Mouse (Mus musculus) heart, embryonic 13.5 days (tissue): ENCODE results near the gene Bfsp1. TPM values are rescaled to one million over a fixed set of nuclear protein-coding genes. Genes with fewer than 3 reads are reported as not detected.

Source experiments
- ATAC-seq: fragments of 200-750 bp; cut with Nextera tagmentation; 2 replicates; pipeline ENCODE4 v1.8.0; 2017; ENCODE audit warnings: moderate TSS enrichment; ENCODE audit not compliant: insufficient number of reproducible peaks, low FRiP score, low TSS enrichment; ENCODE audit errors: extremely low read depth
- H3K27ac ChIP-seq: fragments of 300-500 bp; sonication (generic); replicated peaks from 2 replicates; pipeline ENCODE4 v1.5.1; 2015; ENCODE audit warnings: moderate library complexity, mild to moderate bottlenecking, inconsistent platforms
- H3K27me3 ChIP-seq: fragments of 300-500 bp; sonication (generic); replicated peaks from 2 replicates; pipeline ENCODE4 v1.6.1; 2015; ENCODE audit warnings: mild to moderate bottlenecking, inconsistent platforms
- H3K36me3 ChIP-seq: fragments of 300-500 bp; sonication (generic); 2 replicates; pipeline ENCODE4 v1.6.1; 2015; ENCODE audit warnings: mild to moderate bottlenecking, inconsistent platforms
- H3K4me1 ChIP-seq: fragments of 300-500 bp; sonication (generic); 2 replicates; pipeline ENCODE4 v1.6.1; 2015; ENCODE audit warnings: inconsistent platforms
- H3K4me2 ChIP-seq: fragments of 300-500 bp; sonication (generic); 2 replicates; pipeline ENCODE4 v1.6.1; 2015; ENCODE audit warnings: inconsistent platforms, mild to moderate bottlenecking, moderate library complexity
- H3K4me3 ChIP-seq: fragments of 300-500 bp; sonication (generic); 2 replicates; pipeline ENCODE4 v1.5.1; 2015; ENCODE audit warnings: moderate library complexity, mild to moderate bottlenecking, inconsistent platforms
- H3K9ac ChIP-seq: fragments of 300-500 bp; sonication (generic); 2 replicates; pipeline ENCODE4 v1.6.1; 2015; ENCODE audit warnings: inconsistent platforms, mild to moderate bottlenecking, moderate library complexity
- H3K9me3 ChIP-seq: fragments of 300-500 bp; sonication (generic); 2 replicates; pipeline ENCODE4 v1.6.1; 2016; ENCODE audit warnings: inconsistent platforms
- WGBS: fragments of 180-500 bp; shearing (Covaris S2); methylation state at CpG from one replicate; pipeline ENCODE4 v1.1.7; 2015; ENCODE audit warnings: mixed read lengths; 5-methylcytosine and 5-hydroxymethylcytosine counted together
- polyA plus RNA-seq: library from polyadenylated mRNA; unstranded; fragments of >200 nt; fragmentation: Nextera tagmentation; extraction: Ambion mirVana; gene quantifications from 2 replicates; pipeline ENCODE4 v1.2.1, GENCODE M21; 2015

Gene Bfsp1
- polyA plus RNA-seq, result 1.5 and 1.8 TPM in 2 replicates

- Histone ChIP-seq H3K4me2 (peak within 1 kb of the TSS; percentile 81), H3K4me3 (peak within 1 kb of the TSS; percentile 59), H3K36me3 (no peaks in the 10 kb centered on the region), H3K27me3 (0 out of 2 replicates have a peak, but pooled peaks cover 2% of the 10 kb centered on the region), H3K9ac (peak within 1 kb of the TSS; percentile 86), H3K9me3 (no peaks in the 10 kb centered on the region), H3K4me1 (peaks cover 16% of the 10 kb centered on the region; the same call in 1 of the 2 replicates), H3K27ac (peak within 1 kb of the TSS; percentile 41)
- WGBS, result 3% methylated on average over 86 of the region's 86 CpGs
- peak; percentile 58; the same call in 1 of the 2 replicates for ATAC-seq
Observed at GRCm38 (mm10) chr2:143862484-143863231, at the start of gene Bfsp1. Bfsp1 (minus strand) TSS chr2:143863173.

GRCm38 (mm10) chr2:143912199-143912598 lies 49.2 kb upstream of the Bfsp1 start:
- Histone ChIP-seq H3K36me3 (no peaks in the 10 kb centered on the region), H3K27me3 (no peaks in the 10 kb centered on the region), H3K27ac (no peak overlapping the region), H3K4me2 (no peak overlapping the region), H3K9me3 (no peaks in the 10 kb centered on the region), H3K4me3 (no peak overlapping the region), H3K4me1 (peaks cover 4% of the 10 kb centered on the region), H3K9ac (no peak overlapping the region)
- WGBS, result 87% methylated on average over 2 of the region's 2 CpGs
- ATAC-seq, result no peak

- Histone ChIP-seq H3K9ac (no peak overlapping the region), H3K27ac (no peak overlapping the region), H3K9me3 (no peaks in the 10 kb centered on the region), H3K4me3 (no peak overlapping the region), H3K36me3 (no peaks in the 10 kb centered on the region), H3K4me2 (no peak overlapping the region), H3K27me3 (no peaks in the 10 kb centered on the region), H3K4me1 (peaks cover 6% of the 10 kb centered on the region)
- WGBS, result 76% methylated on average over 2 of the region's 2 CpGs
- no peak for ATAC-seq
Observed at GRCm38 (mm10) chr2:143909230-143909629, 46.3 kb upstream of the Bfsp1 start.

GRCm38 (mm10) chr2:143904896-143905295 lies 41.9 kb upstream of the Bfsp1 start:
- no peak overlapping the region for H3K27ac ChIP-seq
- peaks cover 11% of the 10 kb centered on the region for H3K4me1 ChIP-seq
- no peaks in the 10 kb centered on the region for H3K36me3 ChIP-seq
- no peak overlapping the region for H3K4me3 ChIP-seq
- no peak for ATAC-seq
- no peaks in the 10 kb centered on the region for H3K9me3 ChIP-seq
- H3K9ac ChIP-seq, result no peak overlapping the region
- no peaks in the 10 kb centered on the region for H3K27me3 ChIP-seq
- H3K4me2 ChIP-seq, result no peak overlapping the region
- 64% methylated on average over 5 of the region's 5 CpGs for WGBS

- Histone ChIP-seq H3K27ac (peak overlapping the region; percentile 32; the same call in 1 of the 2 replicates), H3K4me1 (peaks cover 11% of the 10 kb centered on the region), H3K4me3 (no peak overlapping the region), H3K4me2 (no peak overlapping the region), H3K27me3 (no peaks in the 10 kb centered on the region), H3K9me3 (no peaks in the 10 kb centered on the region), H3K9ac (no peak overlapping the region), H3K36me3 (no peaks in the 10 kb centered on the region)
- no peak for ATAC-seq
- WGBS, result 59% methylated on average over 9 of the region's 9 CpGs
Observed at GRCm38 (mm10) chr2:143903376-143904045, 40.5 kb upstream of the Bfsp1 start.

GRCm38 (mm10) chr2:143900821-143901351 lies 37.9 kb upstream of the Bfsp1 start:
- no peak for ATAC-seq
- H3K27me3 ChIP-seq, result no peaks in the 10 kb centered on the region
- H3K4me1 ChIP-seq, result peaks cover 11% of the 10 kb centered on the region
- H3K36me3 ChIP-seq, result no peaks in the 10 kb centered on the region
- 63% methylated on average over 5 of the region's 5 CpGs for WGBS
- no peak overlapping the region for H3K4me2 ChIP-seq
- H3K4me3 ChIP-seq, result no peak overlapping the region
- H3K9ac ChIP-seq, result no peak overlapping the region
- H3K27ac ChIP-seq, result no peak overlapping the region
- no peaks in the 10 kb centered on the region for H3K9me3 ChIP-seq

GRCm38 (mm10) chr2:143899470-143900220 lies 36.7 kb upstream of the Bfsp1 start:
- no peak overlapping the region for H3K4me2 ChIP-seq
- 66% methylated on average over 9 of the region's 9 CpGs for WGBS
- H3K4me3 ChIP-seq, result no peak overlapping the region
- no peaks in the 10 kb centered on the region for H3K27me3 ChIP-seq
- ATAC-seq, result no peak
- H3K36me3 ChIP-seq, result no peaks in the 10 kb centered on the region
- no peak overlapping the region for H3K27ac ChIP-seq
- no peaks in the 10 kb centered on the region for H3K9me3 ChIP-seq
- H3K4me1 ChIP-seq, result peaks cover 6% of the 10 kb centered on the region; the same call in 1 of the 2 replicates
- no peak overlapping the region for H3K9ac ChIP-seq

GRCm38 (mm10) chr2:143891302-143892048 lies 28.5 kb upstream of the Bfsp1 start:
- 77% methylated on average over 10 of the region's 10 CpGs for WGBS
- H3K4me1 ChIP-seq, result no peaks in the 10 kb centered on the region
- no peak for ATAC-seq
- no peak overlapping the region for H3K4me2 ChIP-seq
- no peak overlapping the region for H3K4me3 ChIP-seq
- no peaks in the 10 kb centered on the region for H3K36me3 ChIP-seq
- H3K9me3 ChIP-seq, result 0 out of 2 replicates have a peak, but pooled peaks cover 3% of the 10 kb centered on the region
- H3K27me3 ChIP-seq, result no peaks in the 10 kb centered on the region
- no peak overlapping the region for H3K27ac ChIP-seq
- no peak overlapping the region for H3K9ac ChIP-seq

- Histone ChIP-seq H3K36me3 (no peaks in the 10 kb centered on the region), H3K9ac (no peak overlapping the region), H3K4me2 (no peak overlapping the region), H3K4me3 (no peak overlapping the region), H3K27me3 (no peaks in the 10 kb centered on the region), H3K4me1 (no peaks in the 10 kb centered on the region), H3K27ac (no peak overlapping the region), H3K9me3 (0 out of 2 replicates have a peak, but pooled peaks cover 3% of the 10 kb centered on the region)
- WGBS, result 66% methylated on average over 12 of the region's 12 CpGs
- no peak for ATAC-seq
Observed at GRCm38 (mm10) chr2:143889860-143890433, 27.0 kb upstream of the Bfsp1 start.

GRCm38 (mm10) chr2:143889131-143889859 lies 26.3 kb upstream of the Bfsp1 start:
- Histone ChIP-seq H3K36me3 (no peaks in the 10 kb centered on the region), H3K27ac (no peak overlapping the region), H3K9me3 (0 out of 2 replicates have a peak, but pooled peaks cover 3% of the 10 kb centered on the region), H3K4me1 (no peaks in the 10 kb centered on the region), H3K27me3 (no peaks in the 10 kb centered on the region), H3K4me3 (no peak overlapping the region), H3K4me2 (no peak overlapping the region), H3K9ac (no peak overlapping the region)
- no peak for ATAC-seq
- WGBS, result 77% methylated on average over 15 of the region's 15 CpGs
